Mouse (Mus musculus): ENCODE measurements around the gene Gm29427.
"Not testable (repeated sequence)": the region's sequence is repeated elsewhere in the genome, so short reads cannot be mapped to it uniquely, and the experiment has no call there.

Gene Gm29427

DNA sequence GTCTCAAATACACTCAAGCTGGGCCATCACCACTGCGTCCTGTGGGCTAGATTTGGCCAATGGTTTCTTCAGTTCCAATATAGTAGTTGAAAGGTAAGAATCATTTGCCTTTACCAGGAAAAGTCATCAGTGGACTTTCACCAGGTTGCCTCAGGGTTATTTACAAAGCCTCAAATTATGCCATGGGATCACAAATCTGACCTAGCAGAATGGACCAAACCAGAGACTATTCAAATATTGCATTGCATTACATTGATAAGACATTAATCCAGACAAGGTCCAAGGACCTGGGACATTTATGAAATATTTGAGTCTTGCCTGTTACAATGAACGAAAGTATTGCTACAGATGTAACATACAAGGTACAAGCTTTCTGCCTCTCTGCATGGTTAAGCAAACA, 37.0 kb downstream of the Gm29427 start:
- DNase-seq (ENCODE audit: low spot score in 2 of 2), result no peak

DNA sequence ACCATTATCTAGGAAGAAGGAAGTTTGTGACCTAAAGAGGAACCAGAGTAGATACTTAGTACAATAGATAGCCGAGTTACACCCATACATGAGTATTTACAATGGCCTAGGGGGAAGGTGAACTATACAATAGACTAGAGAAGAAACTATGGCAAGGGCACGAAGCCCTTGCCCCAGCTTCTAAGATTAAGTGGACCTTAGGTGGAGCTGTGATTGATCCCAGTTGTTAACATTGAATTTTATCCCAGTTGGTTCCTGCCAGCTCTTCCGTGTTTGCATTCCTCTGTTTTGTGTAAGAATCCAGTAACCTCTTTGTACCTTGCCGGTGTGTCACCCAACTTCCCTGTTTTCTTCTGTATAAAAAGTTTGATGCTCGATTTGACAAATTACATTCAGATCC, 52.0 kb downstream of the Gm29427 start:
- not testable (repeated sequence) for DNase-seq (ENCODE audit: low spot score in 2 of 2)

DNA sequence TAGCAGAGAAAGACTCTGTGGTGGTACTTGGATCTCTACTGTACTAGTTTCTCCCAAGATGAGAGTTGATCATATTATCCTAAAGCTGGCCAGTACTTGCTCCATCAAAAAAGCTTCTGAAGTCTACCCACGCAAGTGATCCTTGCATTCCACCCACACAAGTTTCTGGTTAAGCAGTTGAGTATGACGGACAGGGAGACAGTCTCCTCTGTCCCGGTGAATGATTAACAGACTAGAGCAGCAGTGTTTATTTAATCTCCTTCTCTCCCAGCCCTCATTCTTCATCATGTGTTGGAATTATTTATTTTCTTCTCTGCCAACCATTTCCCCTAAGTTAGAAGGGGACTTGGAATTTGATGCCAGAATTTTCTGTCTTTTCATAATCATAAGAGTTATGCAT, 54.1 kb downstream of the Gm29427 start, which contains the start of gene C4bp:
Gene C4bp (minus strand): TSS at position 179 of the 400 bp plus-strand sequence.
- no peak for DNase-seq (ENCODE audit: low spot score in 2 of 2)

- DNase-seq (ENCODE audit: low spot score in 2 of 2), result not testable (repeated sequence)
Measured at GRCm38 (mm10) chr1:130659641-130660040, 56.0 kb downstream of the Gm29427 start.

DNA sequence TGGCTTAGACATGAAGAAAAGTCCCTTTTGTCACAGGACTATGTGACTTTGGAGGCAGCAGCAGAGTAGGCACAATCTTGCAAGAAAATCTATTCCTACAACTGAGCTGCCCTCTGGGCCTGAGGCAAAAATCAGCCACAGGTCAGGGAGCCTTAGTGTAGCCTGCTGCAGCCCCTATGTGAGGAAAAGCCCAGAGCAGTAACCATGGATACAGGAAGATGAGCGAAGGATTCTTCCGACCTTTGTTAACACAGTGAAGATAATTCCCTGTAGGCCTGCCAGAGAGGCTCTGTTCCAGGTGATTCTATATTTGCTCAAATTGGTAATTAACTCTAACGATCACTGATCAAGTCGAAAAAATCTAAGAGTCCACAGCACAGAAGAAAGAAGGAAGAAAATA, 71.5 kb downstream of the Gm29427 start:
- no peak for DNase-seq (ENCODE audit: low spot score in 2 of 2)

GRCm38 (mm10) chr1:130640967-130641366, 74.6 kb downstream of the Gm29427 start:
- DNase-seq (ENCODE audit: low spot score in 2 of 2), result no peak

DNA sequence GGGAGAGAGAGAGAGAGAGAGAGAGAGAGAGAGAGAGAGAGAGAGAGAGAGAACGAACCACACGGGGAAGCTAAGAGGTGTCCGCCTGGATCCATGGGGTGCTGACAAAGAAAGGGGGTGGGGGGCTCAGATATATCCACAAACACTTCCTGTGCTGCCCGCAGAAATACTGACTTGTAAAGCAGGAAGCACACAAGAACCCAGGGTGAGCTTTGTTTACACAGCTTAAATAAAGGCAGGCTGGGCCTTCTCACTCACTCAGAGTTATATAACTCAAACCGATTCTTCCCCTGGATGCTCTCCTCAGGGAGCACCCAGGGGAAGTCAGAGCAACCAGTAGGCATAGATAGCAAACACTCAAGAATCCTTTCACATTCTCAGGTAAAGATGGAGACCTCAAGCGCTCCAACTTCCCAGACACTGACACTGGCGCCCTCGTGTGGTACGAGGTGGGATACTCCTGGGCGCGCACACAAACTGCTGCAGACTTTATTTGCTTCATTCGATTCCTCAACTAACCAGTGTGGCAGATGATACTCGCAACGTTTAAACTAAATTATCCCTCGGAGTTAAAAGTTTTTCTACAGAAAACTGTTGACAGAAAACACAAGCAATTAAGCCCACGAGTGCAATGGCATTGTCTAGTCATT, 81.7 kb downstream of the Gm29427 start:
- DNase-seq (ENCODE audit: low spot score in 2 of 2), result peak; percentile 65 to 86

GRCm38 (mm10) chr1:130633316-130633715, 82.3 kb downstream of the Gm29427 start:
- peak in 1 of 2 experiments; percentile 5 for DNase-seq (ENCODE audit: low spot score in 2 of 2)

DNA sequence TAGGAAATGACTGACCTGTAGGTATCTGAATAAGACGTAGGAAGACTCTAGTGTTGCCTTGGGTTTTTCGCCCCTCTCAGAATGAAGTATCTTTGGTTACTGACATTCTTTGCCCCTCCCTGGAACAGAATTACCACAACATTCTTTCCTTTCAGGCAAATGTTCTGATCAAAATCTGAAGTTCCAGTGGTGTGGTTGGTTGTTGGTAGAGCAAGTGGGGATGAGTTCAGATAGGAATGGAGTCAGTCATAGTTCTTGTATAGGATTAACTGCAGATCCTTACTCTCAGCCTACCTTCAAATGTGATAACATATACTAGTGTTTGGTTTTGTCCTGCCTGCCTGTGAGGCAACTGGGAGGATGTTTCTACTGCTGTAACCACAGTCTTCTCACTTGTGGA, 86.1 kb downstream of the Gm29427 start, which contains the start of gene Zp3r:
Gene Zp3r (minus strand): TSS at position 101 of the 400 bp plus-strand sequence.
- no peak for DNase-seq (ENCODE audit: low spot score in 2 of 2)

All from natural killer cell, adult 2 months (primary cell).